In the genomic region with DNA sequence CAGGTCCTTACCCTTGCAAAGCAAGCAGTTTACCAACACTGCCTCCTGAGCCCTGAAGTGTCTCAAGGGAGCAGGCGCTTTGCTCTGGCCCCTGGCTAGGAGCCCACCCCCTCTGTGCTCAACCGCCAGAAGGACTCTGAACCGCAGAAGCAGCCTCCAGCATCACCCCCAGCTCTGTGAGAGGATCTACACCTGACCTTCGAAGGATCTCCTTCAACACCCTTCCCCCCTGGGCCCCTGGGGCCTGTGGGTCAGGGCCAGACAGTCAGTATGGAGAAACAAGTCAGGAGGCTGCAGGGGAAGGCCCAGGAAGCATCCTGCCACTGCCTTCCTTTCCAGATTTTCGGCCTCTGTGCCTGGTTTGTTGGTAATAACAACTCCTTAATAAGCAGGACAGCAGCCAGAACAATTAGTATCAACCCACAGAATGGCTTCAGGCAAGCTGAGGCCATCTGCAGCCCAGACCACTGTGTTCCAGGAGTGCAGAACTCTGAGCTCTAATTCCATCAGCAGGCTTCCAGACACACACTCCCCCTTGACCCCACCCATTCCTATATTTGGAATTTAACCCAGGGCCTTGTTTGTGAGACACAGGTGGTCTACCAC, we compare ENCODE assay signal across 10 mouse cellular contexts. TPM values are rescaled to one million over a fixed set of nuclear protein-coding genes. Genes with fewer than 3 reads are reported as not detected.
DNase-seq lines count a peak whose midpoint lies in the region; ATAC-seq and TF ChIP-seq lines count a peak whose summit lies in the region.
"Had no signal": no experiment of that assay in that cellular context is flagged by ENCODE, and none has a peak within 500 bp of the region (broad histone marks: within the 10 kb centered on the region; RNA-seq: fewer than 3 reads in every experiment).

No protein-coding gene starts in this region.

- H3K9me3 ChIP-seq in hindbrain, postnatal 0 days (ENCODE audit: low read length): no peaks in the 10 kb centered on the region
- H3K9me3 ChIP-seq in hindbrain, embryonic 11.5 days (ENCODE audit: control insufficient read depth, low read length): no peaks in the 10 kb centered on the region
- H3K9me3 ChIP-seq in embryonic facial prominence, embryonic 15.5 days (replicated peaks): no peaks in the 10 kb centered on the region
- H3K9me3 ChIP-seq in liver, embryonic 11.5 days (ENCODE audit: control insufficient read depth, low read length): no peaks in the 10 kb centered on the region

- no peak overlapping the region for H3K4me3 ChIP-seq in hindbrain, postnatal 0 days (ENCODE audit: low read length)
- H3K4me3 ChIP-seq in hindbrain, embryonic 11.5 days (ENCODE audit: low read depth, low read length): no peak overlapping the region
- H3K4me3 ChIP-seq in embryonic facial prominence, embryonic 15.5 days (replicated peaks): no peak overlapping the region
- H3K4me3 ChIP-seq in liver, embryonic 11.5 days (ENCODE audit: low read depth, low read length): no peak overlapping the region

- no peak for ATAC-seq in hindbrain, postnatal 0 days
- ATAC-seq in hindbrain, embryonic 11.5 days (ENCODE audit: low FRiP score): no peak
- no peak for ATAC-seq in embryonic facial prominence, embryonic 15.5 days (ENCODE audit: insufficient number of reproducible peaks, low FRiP score, low TSS enrichment, low read depth)
- ATAC-seq in liver, embryonic 11.5 days (replicated peaks; ENCODE audit: low FRiP score): no peak

- TF ChIP-seq CTCF in hindbrain, postnatal 0 days (IDR thresholded peaks at IDR 0.05; ENCODE audit: low read depth): no peak

- no peaks in the 10 kb centered on the region for H3K36me3 ChIP-seq in hindbrain, postnatal 0 days (ENCODE audit: insufficient read depth, low read length)
- H3K36me3 ChIP-seq in hindbrain, embryonic 11.5 days (ENCODE audit: control insufficient read depth, insufficient read depth, low read length): no peaks in the 10 kb centered on the region
- H3K36me3 ChIP-seq in embryonic facial prominence, embryonic 15.5 days: 0 out of 2 replicates have a peak, but pooled peaks cover 3% of the 10 kb centered on the region
- peaks cover 1% of the 10 kb centered on the region; the same call in 1 of the 2 replicates for H3K36me3 ChIP-seq in liver, embryonic 11.5 days (ENCODE audit: control insufficient read depth, insufficient read depth, low read length)

- peak; percentile 23 for DNase-seq in hindbrain, postnatal 0 days (ENCODE audit: low spot score)
- no peak for DNase-seq in hindbrain, embryonic 11.5 days (ENCODE audit: low spot score)
- peak; percentile 69 for DNase-seq in Muller cell, postnatal 12 days (ENCODE audit: inconsistent ontology term)
- DNase-seq in liver, embryonic 11.5 days (ENCODE audit: low spot score): no peak
- DNase-seq in spleen, postnatal 14 days (ENCODE audit: low spot score in 2 of 2): no peak
- DNase-seq in retina, postnatal 1 day: no peak
- no peak for DNase-seq in cerebellum, adult 9-11 months
- DNase-seq: gastrocnemius, postnatal 25 days; heart, postnatal 36 days had no signal

- H3K4me1 ChIP-seq in hindbrain, postnatal 0 days (ENCODE audit: insufficient read depth, low read length): no peaks in the 10 kb centered on the region
- no peaks in the 10 kb centered on the region for H3K4me1 ChIP-seq in hindbrain, embryonic 11.5 days (replicated peaks; ENCODE audit: control insufficient read depth, insufficient read depth, low read length)
- H3K4me1 ChIP-seq in embryonic facial prominence, embryonic 15.5 days: peaks cover 13% of the 10 kb centered on the region
- H3K4me1 ChIP-seq in liver, embryonic 11.5 days (replicated peaks; ENCODE audit: control insufficient read depth, insufficient read depth, low read length): peaks cover 4% of the 10 kb centered on the region; the same call in 1 of the 2 replicates

- no peak overlapping the region for H3K9ac ChIP-seq in hindbrain, postnatal 0 days (replicated peaks; ENCODE audit: low read length)
- no peak overlapping the region for H3K9ac ChIP-seq in hindbrain, embryonic 11.5 days (ENCODE audit: low read depth, low read length)
- no peak overlapping the region for H3K9ac ChIP-seq in embryonic facial prominence, embryonic 15.5 days
- H3K9ac ChIP-seq in liver, embryonic 11.5 days (ENCODE audit: low read depth, low read length): no peak overlapping the region

- peak overlapping the region; percentile 34; the same call in 1 of the 2 replicates for H3K27ac ChIP-seq in hindbrain, postnatal 0 days
- no peak overlapping the region for H3K27ac ChIP-seq in hindbrain, embryonic 11.5 days (ENCODE audit: low read depth, low read length)
- H3K27ac ChIP-seq in embryonic facial prominence, embryonic 15.5 days (replicated peaks): peak overlapping the region; percentile 36; the same call in 1 of the 2 replicates
- H3K27ac ChIP-seq in liver, embryonic 11.5 days (ENCODE audit: low read depth, low read length): peak overlapping the region; percentile 38; the same call in 1 of the 2 replicates

- H3K27me3 ChIP-seq in hindbrain, postnatal 0 days (ENCODE audit: insufficient read depth, low read length): no peaks in the 10 kb centered on the region
- no peaks in the 10 kb centered on the region for H3K27me3 ChIP-seq in hindbrain, embryonic 11.5 days (ENCODE audit: control insufficient read depth, insufficient read depth, low read length)
- H3K27me3 ChIP-seq in embryonic facial prominence, embryonic 15.5 days: no peaks in the 10 kb centered on the region
- H3K27me3 ChIP-seq in liver, embryonic 11.5 days (replicated peaks; ENCODE audit: control insufficient read depth, insufficient read depth, low read length): no peaks in the 10 kb centered on the region; the same call in 1 of the 2 replicates

- H3K4me2 ChIP-seq in hindbrain, postnatal 0 days (ENCODE audit: low read depth, low read length): no peak overlapping the region
- no peak overlapping the region for H3K4me2 ChIP-seq in hindbrain, embryonic 11.5 days (replicated peaks; ENCODE audit: low read depth, low read length)
- no peak overlapping the region for H3K4me2 ChIP-seq in embryonic facial prominence, embryonic 15.5 days (replicated peaks)
- peak overlapping the region; percentile 13; the same call in 1 of the 2 replicates for H3K4me2 ChIP-seq in liver, embryonic 11.5 days

- 45% methylated on average over 5 of the region's 5 CpGs for WGBS in hindbrain, postnatal 0 days
- 74% methylated on average over 5 of the region's 5 CpGs for WGBS in hindbrain, embryonic 11.5 days
- 30% methylated on average over 5 of the region's 5 CpGs for WGBS in embryonic facial prominence, embryonic 15.5 days
- WGBS in liver, embryonic 11.5 days: 71% methylated on average over 5 of the region's 5 CpGs

RNA-seq across cellular contexts. Expression of a gene that starts 7.6 kb away (rescaled TPM):
- total RNA-seq in hindbrain, postnatal 0 days (2014; rRNA removed): 24.9 and 31.4 TPM in 2 replicates
- polyA plus RNA-seq in hindbrain, postnatal 0 days (2015; fragmentation: Nextera tagmentation; extraction: Ambion mirVana): 43.2 and 52.3 TPM in 2 replicates
- polyA plus RNA-seq in hindbrain, embryonic 11.5 days (2014; fragmentation: Nextera tagmentation; extraction: Ambion mirVana): 26.0 and 34.1 TPM in 2 replicates
- 30.0 and 30.4 TPM in 2 replicates for polyA plus RNA-seq in embryonic facial prominence, embryonic 15.5 days (2015; fragmentation: Nextera tagmentation; extraction: Ambion mirVana)
- 51.8 and 61.0 TPM in 2 replicates for polyA plus RNA-seq in liver, embryonic 11.5 days (2014; fragmentation: Nextera tagmentation; extraction: Ambion mirVana)

RNA-seq across cellular contexts. Expression of a gene that starts 7.6 kb away (rescaled TPM):
- total RNA-seq in hindbrain, postnatal 0 days (2014; rRNA removed): 34.4 and 39.8 TPM in 2 replicates
- 73.7 and 83.0 TPM in 2 replicates for polyA plus RNA-seq in hindbrain, postnatal 0 days (2015; fragmentation: Nextera tagmentation; extraction: Ambion mirVana)
- 42.2 and 44.8 TPM in 2 replicates for polyA plus RNA-seq in hindbrain, embryonic 11.5 days (2014; fragmentation: Nextera tagmentation; extraction: Ambion mirVana)
- polyA plus RNA-seq in embryonic facial prominence, embryonic 15.5 days (2015; fragmentation: Nextera tagmentation; extraction: Ambion mirVana): 37.9 and 39.4 TPM in 2 replicates
- polyA plus RNA-seq in liver, embryonic 11.5 days (2014; fragmentation: Nextera tagmentation; extraction: Ambion mirVana): 30.8 and 34.8 TPM in 2 replicates

RNA-seq across cellular contexts. Expression of a gene that starts 18.6 kb away (rescaled TPM):
- 26.2 and 27.4 TPM in 2 replicates for total RNA-seq in hindbrain, postnatal 0 days (2014; rRNA removed)
- 44.7 and 47.0 TPM in 2 replicates for polyA plus RNA-seq in hindbrain, postnatal 0 days (2015; fragmentation: Nextera tagmentation; extraction: Ambion mirVana)
- 33.2 and 35.0 TPM in 2 replicates for polyA plus RNA-seq in hindbrain, embryonic 11.5 days (2014; fragmentation: Nextera tagmentation; extraction: Ambion mirVana)
- 46.7 and 47.7 TPM in 2 replicates for polyA plus RNA-seq in embryonic facial prominence, embryonic 15.5 days (2015; fragmentation: Nextera tagmentation; extraction: Ambion mirVana)
- polyA plus RNA-seq in liver, embryonic 11.5 days (2014; fragmentation: Nextera tagmentation; extraction: Ambion mirVana): 82.5 and 89.9 TPM in 2 replicates

RNA-seq across cellular contexts. Expression of a gene that starts 51.7 kb away (rescaled TPM):
- 35.6 and 38.1 TPM in 2 replicates for total RNA-seq in hindbrain, postnatal 0 days (2014; rRNA removed)
- polyA plus RNA-seq in hindbrain, postnatal 0 days (2015; fragmentation: Nextera tagmentation; extraction: Ambion mirVana): 46.7 and 48.7 TPM in 2 replicates
- 61.5 and 63.7 TPM in 2 replicates for polyA plus RNA-seq in hindbrain, embryonic 11.5 days (2014; fragmentation: Nextera tagmentation; extraction: Ambion mirVana)
- polyA plus RNA-seq in embryonic facial prominence, embryonic 15.5 days (2015; fragmentation: Nextera tagmentation; extraction: Ambion mirVana): 99.2 and 111 TPM in 2 replicates
- 54.0 and 58.2 TPM in 2 replicates for polyA plus RNA-seq in liver, embryonic 11.5 days (2014; fragmentation: Nextera tagmentation; extraction: Ambion mirVana)

Comparison
In these comparisons a context has a peak if more than half of its experiments do, and no peak if none do; other contexts are left out.
1. DNase-seq: peak in hindbrain, postnatal 0 days (single experiment) and Muller cell, postnatal 12 days (single experiment); none in hindbrain, embryonic 11.5 days (single experiment), liver, embryonic 11.5 days (single experiment), spleen, postnatal 14 days (0 of 2), retina, postnatal 1 day (single experiment) and cerebellum, adult 9-11 months (single experiment).